Mouse (Mus musculus): ENCODE results near the gene Dld. TPM values are rescaled to one million over a fixed set of nuclear protein-coding genes. Genes with fewer than 3 reads are reported as not detected.
A peak's percentile ranks its signal among the peaks of the same experiment; 100 is the strongest.

Gene Dld
- polyA plus RNA-seq, 1 experiment from 2014 or later, result 125 TPM

DNA sequence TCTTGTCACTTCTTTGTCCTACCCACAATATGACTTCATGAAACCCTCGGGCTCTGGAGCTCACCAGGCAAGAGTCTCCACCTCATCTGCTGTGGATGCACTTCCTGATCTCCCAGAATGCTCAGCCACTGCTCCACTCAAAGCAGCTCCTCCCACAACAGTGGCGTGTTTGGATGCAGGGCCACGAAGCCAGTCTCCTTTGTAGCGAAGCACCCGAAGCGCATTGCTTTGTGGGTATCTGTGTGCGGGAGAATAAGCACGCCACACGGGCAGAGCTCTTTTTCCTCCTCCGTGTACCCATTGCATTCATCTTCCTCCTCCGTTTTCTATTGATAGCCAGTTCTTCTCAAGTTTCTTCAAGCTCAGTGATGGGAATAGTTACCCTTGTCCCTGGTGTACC is 26.0 kb upstream of the Dld start:
- no peak overlapping the region for H3K4me3 ChIP-seq (replicated peaks; ENCODE audit: low read length)
- ATAC-seq (ENCODE audit: low FRiP score) (no peak), DNase-seq (ENCODE audit: low spot score) (no peak)
- no peaks in the 10 kb centered on the region for H3K36me3 ChIP-seq (replicated peaks; ENCODE audit: control insufficient read depth, insufficient read depth)
- H3K4me1 ChIP-seq (replicated peaks; ENCODE audit: control insufficient read depth, insufficient read depth, low read length), result no peaks in the 10 kb centered on the region
- H3K27ac ChIP-seq, result no peak overlapping the region
- WGBS, result 84% methylated on average over 11 of the region's 11 CpGs
- no peaks in the 10 kb centered on the region for H3K27me3 ChIP-seq (ENCODE audit: control insufficient read depth, insufficient read depth, low read length)
- H3K9me3 ChIP-seq (ENCODE audit: control insufficient read depth, low read length), result no peaks in the 10 kb centered on the region
- H3K9ac ChIP-seq, result no peak overlapping the region
- no peak overlapping the region for H3K4me2 ChIP-seq (replicated peaks)

DNA sequence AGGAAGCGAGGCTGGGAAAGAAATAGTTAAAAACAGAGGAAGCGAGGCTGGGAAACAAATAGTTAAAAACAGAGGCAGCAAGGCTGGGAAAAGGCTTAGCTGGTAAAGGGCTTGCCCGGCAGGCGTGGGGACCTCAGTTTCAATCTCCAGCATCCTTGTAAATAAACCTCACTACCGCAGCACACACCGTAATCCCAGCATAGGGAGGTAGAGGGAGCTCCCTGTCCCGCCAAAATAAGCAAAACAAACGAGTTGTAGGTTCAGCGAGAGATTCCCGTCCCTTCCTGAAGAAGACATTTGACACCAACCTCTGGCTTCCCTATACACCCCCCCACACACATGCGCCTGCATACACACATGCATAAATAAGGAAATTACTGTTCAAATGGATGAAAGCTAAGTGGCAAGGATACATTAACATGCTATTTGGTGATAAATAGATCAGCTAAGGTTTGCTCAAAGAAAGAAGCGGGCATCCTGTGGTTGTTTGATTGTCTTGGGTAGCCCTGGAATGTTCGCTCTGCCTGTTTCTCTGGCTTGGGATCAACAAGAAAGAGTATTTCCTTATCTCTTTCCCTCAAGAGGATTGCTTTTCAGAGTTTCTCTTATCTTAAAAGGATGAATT is 25.2 kb upstream of the Dld start:
- no peak overlapping the region for H3K27ac ChIP-seq
- H3K9me3 ChIP-seq (ENCODE audit: control insufficient read depth, low read length), result no peaks in the 10 kb centered on the region
- DNase-seq (ENCODE audit: low spot score), result peak; percentile 54

DNA sequence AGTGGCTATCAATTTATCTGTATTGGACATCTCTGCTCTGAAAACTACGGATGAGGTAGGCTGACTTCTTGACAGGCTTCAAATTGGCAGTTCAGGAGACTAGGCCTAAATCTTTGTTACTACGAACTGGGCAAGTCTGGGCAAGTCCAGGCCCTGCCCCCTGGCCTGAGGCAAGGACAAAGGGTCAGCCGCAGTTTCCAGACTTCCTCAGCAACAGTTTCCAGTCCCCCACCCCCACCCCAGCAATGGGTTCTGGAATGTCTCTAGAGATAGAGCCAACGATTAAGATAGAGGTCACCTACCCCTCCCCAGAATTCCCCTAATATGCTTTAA is 24.0 kb upstream of the Dld start:
- Histone ChIP-seq H3K4me3 (replicated peaks; ENCODE audit: low read length) (no peak overlapping the region), H3K4me1 (replicated peaks; ENCODE audit: control insufficient read depth, insufficient read depth, low read length) (no peaks in the 10 kb centered on the region), H3K27ac (no peak overlapping the region), H3K27me3 (ENCODE audit: control insufficient read depth, insufficient read depth, low read length) (no peaks in the 10 kb centered on the region), H3K9me3 (ENCODE audit: control insufficient read depth, low read length) (no peaks in the 10 kb centered on the region), H3K9ac (no peak overlapping the region), H3K4me2 (replicated peaks) (no peak overlapping the region), H3K36me3 (replicated peaks; ENCODE audit: control insufficient read depth, insufficient read depth) (no peaks in the 10 kb centered on the region)
- DNase-seq (ENCODE audit: low spot score) (no peak), ATAC-seq (ENCODE audit: low FRiP score) (0 out of 2 replicates have a peak, but pooled peaks have one; percentile 1)
- 78% methylated on average over 4 of the region's 4 CpGs for WGBS

More for the DNA sequence above, 25.2 kb upstream of the Dld start:
- Histone ChIP-seq H3K9ac (peak overlapping the region; percentile 37), H3K27me3 (ENCODE audit: control insufficient read depth, insufficient read depth, low read length) (no peaks in the 10 kb centered on the region), H3K4me1 (replicated peaks; ENCODE audit: control insufficient read depth, insufficient read depth, low read length) (no peaks in the 10 kb centered on the region), H3K4me2 (replicated peaks) (peak overlapping the region; percentile 54), H3K36me3 (replicated peaks; ENCODE audit: control insufficient read depth, insufficient read depth) (no peaks in the 10 kb centered on the region), H3K4me3 (replicated peaks; ENCODE audit: low read length) (peak overlapping the region; percentile 17)
- WGBS, result 15% methylated on average over 13 of the region's 13 CpGs
- ATAC-seq (ENCODE audit: low FRiP score), result 0 out of 2 replicates have a peak, but pooled peaks have one; percentile 35

DNA sequence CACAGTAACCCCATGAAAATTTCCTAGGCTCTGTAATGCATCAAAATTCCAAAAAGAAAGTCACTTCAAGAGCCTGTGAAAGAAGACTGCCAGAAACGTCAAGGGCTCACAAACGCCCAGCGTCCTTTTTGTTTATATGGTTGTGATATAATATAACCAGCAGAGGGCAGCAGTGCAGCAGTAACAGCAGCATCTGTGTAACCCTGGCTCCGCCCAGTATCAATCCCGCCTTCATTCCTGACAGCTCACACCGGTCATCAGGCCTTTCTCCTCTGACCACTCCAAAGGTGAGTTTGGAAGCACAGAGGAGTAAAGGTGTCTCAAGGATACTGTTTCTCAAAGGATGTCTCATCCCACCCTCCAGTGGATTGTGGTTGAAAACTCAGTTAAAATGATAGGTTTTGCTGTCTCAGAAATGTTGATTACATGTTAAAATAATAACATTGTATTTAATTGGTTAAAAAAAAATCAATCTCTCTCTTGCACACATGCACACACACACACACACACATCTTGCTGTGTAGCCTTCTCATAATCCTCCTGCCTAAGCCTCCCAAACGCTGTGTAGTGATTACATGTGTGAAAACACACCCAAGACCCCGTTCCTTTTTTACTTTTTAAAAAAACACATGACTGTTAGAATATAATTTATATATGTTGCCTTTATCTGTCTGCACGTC is 23.5 kb upstream of the Dld start:
- Histone ChIP-seq H3K9ac (0 out of 2 replicates have a peak overlapping the region, but pooled peaks have one; percentile 40), H3K27ac (no peak overlapping the region), H3K36me3 (replicated peaks; ENCODE audit: control insufficient read depth, insufficient read depth) (no peaks in the 10 kb centered on the region), H3K27me3 (ENCODE audit: control insufficient read depth, insufficient read depth, low read length) (no peaks in the 10 kb centered on the region), H3K4me1 (replicated peaks; ENCODE audit: control insufficient read depth, insufficient read depth, low read length) (no peaks in the 10 kb centered on the region), H3K9me3 (ENCODE audit: control insufficient read depth, low read length) (no peaks in the 10 kb centered on the region), H3K4me3 (replicated peaks; ENCODE audit: low read length) (no peak overlapping the region), H3K4me2 (replicated peaks) (peak overlapping the region; percentile 43)
- peak; percentile 85 for ATAC-seq (ENCODE audit: low FRiP score)
- WGBS, result 35% methylated on average over 9 of the region's 9 CpGs
- peak; percentile 88 for DNase-seq (ENCODE audit: low spot score)

DNA sequence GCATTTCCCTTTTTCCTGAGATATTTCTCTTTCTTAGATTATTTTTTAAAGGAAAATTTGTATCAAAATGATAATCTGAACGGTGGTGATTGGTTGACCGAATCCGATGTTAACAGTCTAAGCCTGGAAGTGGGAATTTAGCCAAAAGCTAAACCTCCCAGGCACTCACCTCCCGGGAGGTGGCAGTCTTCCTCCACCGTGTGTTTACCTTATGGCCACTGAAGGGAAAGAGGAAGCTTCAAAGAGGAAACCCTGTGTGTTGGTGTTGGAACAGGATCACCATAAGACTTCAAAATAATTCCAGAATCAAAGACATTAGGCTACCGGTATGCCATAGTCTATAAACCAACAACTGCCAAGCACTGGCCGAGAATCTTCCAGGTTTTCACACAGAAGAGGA is 18.4 kb upstream of the Dld start:
- no peak overlapping the region for H3K9ac ChIP-seq
- DNase-seq (ENCODE audit: low spot score) (no peak), ATAC-seq (ENCODE audit: low FRiP score) (no peak)
- H3K4me3 ChIP-seq (replicated peaks; ENCODE audit: low read length), result no peak overlapping the region
- H3K4me1 ChIP-seq (replicated peaks; ENCODE audit: control insufficient read depth, insufficient read depth, low read length), result no peaks in the 10 kb centered on the region
- no peak overlapping the region for H3K27ac ChIP-seq
- no peaks in the 10 kb centered on the region for H3K27me3 ChIP-seq (ENCODE audit: control insufficient read depth, insufficient read depth, low read length)
- no peak overlapping the region for H3K4me2 ChIP-seq (replicated peaks)
- H3K36me3 ChIP-seq (replicated peaks; ENCODE audit: control insufficient read depth, insufficient read depth), result no peaks in the 10 kb centered on the region
- 91% methylated on average over 7 of the region's 7 CpGs for WGBS
- H3K9me3 ChIP-seq (ENCODE audit: control insufficient read depth, low read length), result no peaks in the 10 kb centered on the region

DNA sequence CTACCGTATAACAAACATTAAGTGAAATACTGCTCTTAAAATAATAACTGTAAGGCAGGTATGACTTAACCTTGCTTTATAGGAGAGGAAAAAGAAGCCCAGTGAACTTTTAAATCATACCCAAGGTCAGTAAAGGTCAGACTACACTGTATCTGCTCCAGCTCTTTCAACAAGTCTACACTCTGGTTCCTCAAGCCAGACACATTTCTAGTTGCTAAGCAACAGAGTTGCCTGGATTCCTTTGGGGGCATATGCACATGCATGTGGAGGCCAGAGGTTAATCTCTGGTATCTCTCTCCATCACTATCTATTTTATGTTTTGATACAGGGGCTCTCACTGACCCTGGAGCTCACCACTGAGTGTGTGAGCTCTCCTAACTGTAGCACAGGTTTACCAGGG is 17.9 kb upstream of the Dld start:
- ATAC-seq (ENCODE audit: low FRiP score) (no peak), DNase-seq (ENCODE audit: low spot score) (no peak)
- no peaks in the 10 kb centered on the region for H3K9me3 ChIP-seq (ENCODE audit: control insufficient read depth, low read length)
- 97% methylated on average over 1 of the region's 1 CpGs for WGBS
- no peaks in the 10 kb centered on the region for H3K27me3 ChIP-seq (ENCODE audit: control insufficient read depth, insufficient read depth, low read length)
- no peak overlapping the region for H3K27ac ChIP-seq
- no peak overlapping the region for H3K4me3 ChIP-seq (replicated peaks; ENCODE audit: low read length)
- no peak overlapping the region for H3K9ac ChIP-seq
- no peak overlapping the region for H3K4me2 ChIP-seq (replicated peaks)
- no peaks in the 10 kb centered on the region for H3K4me1 ChIP-seq (replicated peaks; ENCODE audit: control insufficient read depth, insufficient read depth, low read length)
- H3K36me3 ChIP-seq (replicated peaks; ENCODE audit: control insufficient read depth, insufficient read depth), result no peaks in the 10 kb centered on the region

DNA sequence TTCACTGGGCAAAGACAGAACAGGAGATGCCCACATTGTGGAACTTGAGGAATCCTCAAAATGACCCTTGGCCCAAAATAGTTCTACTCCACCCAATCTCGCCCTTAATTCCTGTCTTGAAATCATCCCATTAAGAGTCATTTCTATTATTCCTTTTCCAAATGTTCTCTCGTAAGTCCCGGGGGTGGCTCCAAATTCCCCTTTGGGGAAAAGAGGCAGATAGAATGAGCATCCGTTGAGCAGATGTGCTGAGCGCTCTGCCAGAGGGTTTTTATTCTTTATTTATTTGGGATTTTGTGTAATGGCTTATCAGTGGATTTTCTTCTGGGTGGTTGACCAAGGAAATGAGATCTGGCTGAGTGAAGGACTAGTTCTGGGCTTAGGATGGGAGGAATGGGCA is 16.5 kb upstream of the Dld start:
- ATAC-seq (ENCODE audit: low FRiP score) (no peak), DNase-seq (ENCODE audit: low spot score) (no peak)
- Histone ChIP-seq H3K27me3 (ENCODE audit: control insufficient read depth, insufficient read depth, low read length) (no peaks in the 10 kb centered on the region), H3K4me3 (replicated peaks; ENCODE audit: low read length) (no peak overlapping the region), H3K9me3 (ENCODE audit: control insufficient read depth, low read length) (no peaks in the 10 kb centered on the region), H3K4me2 (replicated peaks) (no peak overlapping the region), H3K4me1 (replicated peaks; ENCODE audit: control insufficient read depth, insufficient read depth, low read length) (no peaks in the 10 kb centered on the region), H3K9ac (no peak overlapping the region), H3K27ac (no peak overlapping the region), H3K36me3 (replicated peaks; ENCODE audit: control insufficient read depth, insufficient read depth) (no peaks in the 10 kb centered on the region)
- 83% methylated on average over 5 of the region's 5 CpGs for WGBS

DNA sequence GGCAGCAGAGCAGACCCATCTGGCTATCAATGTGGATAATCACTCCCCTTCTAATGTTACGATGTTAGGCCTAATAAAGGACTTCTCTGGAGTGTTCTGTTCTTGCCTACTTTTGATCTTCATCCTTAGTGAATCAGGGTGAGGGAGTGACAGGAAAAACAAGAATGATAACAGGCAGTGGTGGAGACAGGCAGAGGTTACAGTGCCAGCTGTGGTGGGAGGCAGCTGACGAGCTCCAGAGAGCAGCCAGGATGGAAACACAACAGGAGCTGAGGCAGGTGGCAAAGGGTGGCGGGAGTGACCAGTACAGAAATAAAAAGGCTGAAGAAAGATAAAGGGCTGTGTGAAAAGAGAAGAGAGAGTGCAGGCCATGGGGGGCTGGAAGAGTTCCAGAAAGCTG is 15.2 kb upstream of the Dld start:
- Histone ChIP-seq H3K9ac (no peak overlapping the region), H3K9me3 (ENCODE audit: control insufficient read depth, low read length) (no peaks in the 10 kb centered on the region), H3K4me3 (replicated peaks; ENCODE audit: low read length) (no peak overlapping the region), H3K4me2 (replicated peaks) (no peak overlapping the region), H3K36me3 (replicated peaks; ENCODE audit: control insufficient read depth, insufficient read depth) (no peaks in the 10 kb centered on the region), H3K4me1 (replicated peaks; ENCODE audit: control insufficient read depth, insufficient read depth, low read length) (no peaks in the 10 kb centered on the region), H3K27me3 (ENCODE audit: control insufficient read depth, insufficient read depth, low read length) (no peaks in the 10 kb centered on the region), H3K27ac (no peak overlapping the region)
- WGBS, result 54% methylated on average over 3 of the region's 3 CpGs
- ATAC-seq (ENCODE audit: low FRiP score) (no peak), DNase-seq (ENCODE audit: low spot score) (no peak)

DNA sequence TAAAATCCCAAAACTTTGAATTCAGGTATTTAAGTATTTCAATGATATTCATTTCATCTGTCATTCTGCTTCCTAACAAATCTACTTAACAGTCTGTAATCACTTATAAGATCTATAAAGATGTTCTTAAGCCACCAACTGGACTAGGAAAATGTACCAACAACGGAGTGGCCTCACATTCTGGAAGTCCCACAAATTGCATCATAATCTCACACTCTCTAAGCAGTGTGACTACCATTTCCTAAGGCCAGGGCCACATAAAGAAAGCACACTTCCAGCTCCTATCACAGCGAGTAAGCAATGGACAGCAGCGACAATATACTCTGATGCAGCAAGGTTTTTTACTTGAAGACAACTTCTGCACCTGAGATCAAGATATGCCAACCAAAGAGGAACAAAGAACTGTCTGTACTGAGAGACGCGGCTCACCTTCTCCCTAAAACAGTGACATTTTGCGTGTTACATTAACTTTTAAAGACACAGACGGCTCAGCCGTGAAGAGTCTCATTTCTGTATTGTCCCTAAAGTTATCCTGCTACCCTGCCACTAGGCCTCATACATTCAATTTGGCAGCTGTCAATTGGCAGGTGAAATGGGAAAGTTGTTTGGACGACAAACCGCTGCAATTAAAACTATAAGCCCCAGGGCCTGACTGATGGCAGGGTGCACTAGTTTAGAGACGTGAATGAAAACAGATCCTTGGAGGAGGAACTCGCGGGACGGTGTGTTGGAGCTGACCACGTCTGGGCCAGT is 886 bp downstream of the Dld start:
- DNase-seq (ENCODE audit: low spot score), result no peak
- 29% methylated on average over 15 of the region's 15 CpGs for WGBS
- H3K27me3 ChIP-seq (ENCODE audit: control insufficient read depth, insufficient read depth, low read length), result no peaks in the 10 kb centered on the region
- H3K4me2 ChIP-seq (replicated peaks), result peak overlapping the region; percentile 90
- peaks cover 23% of the 10 kb centered on the region for H3K36me3 ChIP-seq (replicated peaks; ENCODE audit: control insufficient read depth, insufficient read depth)
- H3K9me3 ChIP-seq (ENCODE audit: control insufficient read depth, low read length), result no peaks in the 10 kb centered on the region
- ATAC-seq (ENCODE audit: low FRiP score), result no peak
- H3K9ac ChIP-seq, result peak overlapping the region; percentile 93
- peak overlapping the region; percentile 88 for H3K4me3 ChIP-seq (replicated peaks; ENCODE audit: low read length)
- no peak overlapping the region for H3K27ac ChIP-seq
- peaks cover 12% of the 10 kb centered on the region for H3K4me1 ChIP-seq (replicated peaks; ENCODE audit: control insufficient read depth, insufficient read depth, low read length)

All from hindbrain, embryonic 14.5 days (tissue).